Mouse (Mus musculus) Patski (cell line): ENCODE results near the gene E130208F15Rik. TPM values are rescaled to one million over a fixed set of nuclear protein-coding genes. Genes with fewer than 3 reads are reported as not detected.
A peak's percentile ranks its signal among the peaks of the same experiment; 100 is the strongest.

Source experiments
- ATAC-seq: fragments of 100-300 bp; one replicate; pipeline ENCODE4 v1.8.0; 2021
- CTCF ChIA-PET: fragments of 350-600 bp; sonication (Branson Sonifier 250); formaldehyde crosslinking; loops from one replicate; lab custom pipeline; 2022; ENCODE audit warnings: inconsistent platforms; lab: Charles Lee
- POLR2A ChIA-PET: fragments of 350-600 bp; sonication (Branson Sonifier 250); formaldehyde crosslinking; loops from one replicate; lab custom pipeline; 2022; ENCODE audit warnings: antibody characterized with exemption, inconsistent platforms; lab: Charles Lee
- DNase-seq: peaks from one replicate; pipeline ENCODE4 v3.0.0-alpha.2; 2011; ENCODE audit warnings: low read depth, low spot score
- H3K27me3 ChIP-seq: fragments of 371-371 bp; one replicate; pipeline ENCODE4 v1.5.1; 2021
- CTCF ChIP-seq: fragments of 100-300 bp; IDR thresholded peaks from one replicate; pipeline ENCODE4 v1.5.1; 2021
- in situ Hi-C: fragments of 300-500 bp; cut with MboI; formaldehyde crosslinking; loops from 3 replicates; pipeline ENCODE4 v1.11.1; 2018; ENCODE audit warnings: low pct_unique_long_range_greater_than_20kb, mixed read lengths
- polyA plus RNA-seq: library from polyadenylated mRNA; unstranded; gene quantifications from one replicate; pipeline ENCODE4 v1.2.3, GENCODE M21; 2021

Gene E130208F15Rik
- 3.3 TPM for polyA plus RNA-seq

GRCm38 (mm10) chr7:30321539-30322284 is at the start of gene E130208F15Rik:
E130208F15Rik (plus strand) TSS chr7:30321740.
- H3K27me3 ChIP-seq, result no peaks in the 10 kb centered on the region
- peak; percentile 69 for ATAC-seq
- POLR2A ChIA-PET, result interaction anchor here (0.6 to 1.5 kb wide), 3 partner anchors 8 to 14 kb away, joined by 3 to 5 read pairs (median 3); no protein-coding TSS in a partner anchor
- in situ Hi-C loops, result no loop called here
- CTCF ChIA-PET, result interaction anchor here (1.1 to 2.0 kb wide), 3 partner anchors 11 to 14 kb away, joined by 4 to 7 read pairs (median 4); no protein-coding TSS in a partner anchor
- TF ChIP-seq CTCF, result no peak
- DNase-seq, result no peak

GRCm38 (mm10) chr7:30274383-30274782 is 47.2 kb upstream of the E130208F15Rik start:
- ATAC-seq (no peak), DNase-seq (no peak)
- POLR2A ChIA-PET, result no interaction called here
- TF ChIP-seq CTCF, result no peak
- H3K27me3 ChIP-seq, result no peaks in the 10 kb centered on the region
- CTCF ChIA-PET, result interaction anchor here (1.1 to 4.3 kb wide), 4 partner anchors 9 to 26 kb away, joined by 4 to 12 read pairs (median 6); no protein-coding TSS in a partner anchor
- in situ Hi-C loops, result no loop called here

- POLR2A ChIA-PET, result no interaction called here
- CTCF ChIA-PET, result interaction anchor here (0.8 kb wide), 1 partner anchor 10 kb away, joined by 3 read pairs; no protein-coding TSS in a partner anchor
- no peaks in the 10 kb centered on the region for H3K27me3 ChIP-seq
- ATAC-seq (no peak), DNase-seq (no peak)
- in situ Hi-C loops, result no loop called here
- TF ChIP-seq CTCF, result no peak
These were observed 42.6 kb upstream of the E130208F15Rik start for GRCm38 (mm10) chr7:30278911-30279310.

- no peak for TF ChIP-seq CTCF
- CTCF ChIA-PET, result interaction anchor here (1.5 kb wide), 1 partner anchor 21 kb away, joined by 4 read pairs; no protein-coding TSS in a partner anchor
- in situ Hi-C loops, result no loop called here
- ATAC-seq, result peak; percentile 42
- POLR2A ChIA-PET, result no interaction called here
- no peak for DNase-seq
- no peaks in the 10 kb centered on the region for H3K27me3 ChIP-seq
These were observed 42.0 kb upstream of the E130208F15Rik start for GRCm38 (mm10) chr7:30279536-30279935.

GRCm38 (mm10) chr7:30279951-30280669 is 41.4 kb upstream of the E130208F15Rik start, which contains the start of the genes Thap8 and Wdr62:
Thap8 (plus strand) TSS chr7:30280094.
Wdr62 (minus strand) TSS chr7:30280419.
- in situ Hi-C loops, result no loop called here
- no peaks in the 10 kb centered on the region for H3K27me3 ChIP-seq
- TF ChIP-seq CTCF, result no peak
- ATAC-seq (peak; percentile 83), DNase-seq (peak; percentile 75)
- CTCF ChIA-PET, result interaction anchor here (1.0 to 1.5 kb wide), 3 partner anchors 20 to 63 kb away, joined by 3 to 4 read pairs (median 3); partner anchors contain the start of genes Polr2i and Tbcb
- POLR2A ChIA-PET, result interaction anchor here (0.7 kb wide), 1 partner anchor 223 kb away, joined by 3 read pairs; no protein-coding TSS in a partner anchor

- peak; percentile 71 for ATAC-seq
- TF ChIP-seq CTCF, result no peak
- in situ Hi-C loops, result no loop called here
- CTCF ChIA-PET, result interaction anchor here (0.9 to 1.5 kb wide), 4 partner anchors 11 to 64 kb away, joined by 3 to 4 read pairs (median 3); partner anchors contain the start of genes Clip3, Polr2i and Tbcb
- peak; percentile 72 for DNase-seq
- POLR2A ChIA-PET, result interaction anchor here (0.7 kb wide), 1 partner anchor 223 kb away, joined by 3 read pairs; no protein-coding TSS in a partner anchor
- no peaks in the 10 kb centered on the region for H3K27me3 ChIP-seq
These were observed 40.8 kb upstream of the E130208F15Rik start for GRCm38 (mm10) chr7:30280670-30281138.

GRCm38 (mm10) chr7:30281522-30281921 is 40.0 kb upstream of the E130208F15Rik start:
- POLR2A ChIA-PET, result no interaction called here
- ATAC-seq (no peak), DNase-seq (no peak)
- H3K27me3 ChIP-seq, result no peaks in the 10 kb centered on the region
- CTCF ChIA-PET, result interaction anchor here (0.9 to 1.7 kb wide), 2 partner anchors 10 to 19 kb away, joined by 3 to 5 read pairs; partner anchors contain the start of gene Clip3
- no peak for TF ChIP-seq CTCF
- in situ Hi-C loops, result no loop called here

GRCm38 (mm10) chr7:30282740-30283139 is 38.8 kb upstream of the E130208F15Rik start:
- no peak for TF ChIP-seq CTCF
- H3K27me3 ChIP-seq, result no peaks in the 10 kb centered on the region
- in situ Hi-C loops, result no loop called here
- ChIA-PET POLR2A (no interaction called here), CTCF (interaction anchor here (1.5 to 1.7 kb wide), 2 partner anchors 18 to 50 kb away, joined by 3 to 5 read pairs; no protein-coding TSS in a partner anchor)
- no peak for ATAC-seq
- no peak for DNase-seq

GRCm38 (mm10) chr7:30286701-30287410 is 34.7 kb upstream of the E130208F15Rik start:
- ChIA-PET POLR2A (no interaction called here), CTCF (no interaction called here)
- DNase-seq, result no peak
- no peak for TF ChIP-seq CTCF
- H3K27me3 ChIP-seq, result no peaks in the 10 kb centered on the region
- in situ Hi-C loops, result no loop called here
- ATAC-seq, result no peak
